Mouse (Mus musculus) heart, adult 2 months (tissue): Measurements from ENCODE around the gene Cacna1h.

Experiments used
- CTCF ChIP-seq: fragments of 200-600 bp; IDR thresholded peaks from 2 replicates; pipeline ENCODE4 v1.8.1; 2022; ENCODE audit warnings: antibody characterized with exemption, mild to moderate bottlenecking, moderate library complexity
- EP300 ChIP-seq: fragments of 200-500 bp; IDR thresholded peaks from 2 replicates; pipeline ENCODE4 v1.6.1; 2011; ENCODE audit warnings: low read depth, low read length, control low read depth; ENCODE audit not compliant: insufficient read depth
- POLR2A ChIP-seq: fragments of 200-500 bp; IDR thresholded peaks from 2 replicates; pipeline ENCODE4 v1.6.1; 2011; ENCODE audit warnings: mild to moderate bottlenecking, low read depth, low read length, control low read depth; ENCODE audit not compliant: insufficient read depth

DNA sequence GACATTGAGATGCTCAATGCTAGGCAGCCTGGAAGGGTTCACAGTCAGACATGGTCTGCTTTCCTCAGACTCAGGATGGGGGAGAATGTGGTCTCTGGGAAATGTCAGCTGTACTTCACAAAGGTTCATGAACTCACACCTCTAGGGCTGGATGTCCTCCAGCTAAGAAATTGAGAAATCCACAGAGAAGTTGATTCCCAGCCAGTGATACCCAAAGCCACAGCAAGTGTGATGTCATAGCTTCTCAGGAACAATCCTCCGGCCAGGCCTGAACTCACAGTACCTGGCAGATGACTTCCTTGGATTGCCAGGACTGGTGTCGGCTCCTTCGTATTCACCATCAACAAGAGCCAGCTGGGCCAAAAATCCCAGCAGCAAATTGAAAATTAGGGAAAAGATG is 12.3 kb upstream of the Cacna1h start:
- TF ChIP-seq CTCF (no peak), EP300 (no peak), POLR2A (no peak)
